Mouse (Mus musculus): ENCODE measurements around the gene Mmrn1. TPM values are rescaled to one million over a fixed set of nuclear protein-coding genes. Genes with fewer than 3 reads are reported as not detected.

The Mmrn1 gene
- polyA plus RNA-seq, 1 experiment: 1.4 TPM

- 86% methylated on average over 4 of the region's 4 CpGs for WGBS
- TF ChIP-seq POLR2A (IDR thresholded peaks at IDR 0.05; ENCODE audit: low read depth, low read length) (no peak), CTCF (IDR thresholded peaks at IDR 0.05; ENCODE audit: extremely low read depth, insufficient read depth, insufficient read length, insufficient replicate concordance) (no peak)
- Histone ChIP-seq H3K4me3 (ENCODE audit: extremely low read depth, insufficient read depth, insufficient read length) (no peak overlapping the region), H3K27me3 (ENCODE audit: control insufficient read depth, insufficient read depth, low read length) (no peaks in the 10 kb centered on the region), H3K27ac (ENCODE audit: insufficient read depth, low read length) (no peak overlapping the region), H3K36me3 (ENCODE audit: control insufficient read depth, insufficient read depth, low read length) (no peaks in the 10 kb centered on the region), H3K4me1 (ENCODE audit: control insufficient read depth, insufficient read depth, insufficient read length) (no peaks in the 10 kb centered on the region)
- DNase-seq (ENCODE audit: low read depth in 1 of 2, low spot score in 2 of 2): no peak
Measured at GRCm38 (mm10) chr6:60966931-60967330, 42.2 kb downstream of the Mmrn1 start.

- WGBS: 88% methylated on average over 6 of the region's 6 CpGs
- Histone ChIP-seq H3K36me3 (ENCODE audit: control insufficient read depth, insufficient read depth, low read length) (no peaks in the 10 kb centered on the region), H3K4me3 (ENCODE audit: extremely low read depth, insufficient read depth, insufficient read length) (no peak overlapping the region), H3K27me3 (ENCODE audit: control insufficient read depth, insufficient read depth, low read length) (no peaks in the 10 kb centered on the region), H3K4me1 (ENCODE audit: control insufficient read depth, insufficient read depth, insufficient read length) (no peaks in the 10 kb centered on the region), H3K27ac (ENCODE audit: insufficient read depth, low read length) (no peak overlapping the region)
- no peak for DNase-seq (ENCODE audit: low read depth in 1 of 2, low spot score in 2 of 2)
- no peak for TF ChIP-seq POLR2A (IDR thresholded peaks at IDR 0.05; ENCODE audit: low read depth, low read length)
- no peak for TF ChIP-seq CTCF (IDR thresholded peaks at IDR 0.05; ENCODE audit: extremely low read depth, insufficient read depth, insufficient read length, insufficient replicate concordance)
Measured at GRCm38 (mm10) chr6:60969407-60969806, 44.6 kb downstream of the Mmrn1 start.

GRCm38 (mm10) chr6:60970811-60971210 lies 46.0 kb downstream of the Mmrn1 start:
- Histone ChIP-seq H3K27me3 (ENCODE audit: control insufficient read depth, insufficient read depth, low read length) (no peaks in the 10 kb centered on the region), H3K36me3 (ENCODE audit: control insufficient read depth, insufficient read depth, low read length) (no peaks in the 10 kb centered on the region), H3K27ac (ENCODE audit: insufficient read depth, low read length) (no peak overlapping the region), H3K4me3 (ENCODE audit: extremely low read depth, insufficient read depth, insufficient read length) (no peak overlapping the region), H3K4me1 (ENCODE audit: control insufficient read depth, insufficient read depth, insufficient read length) (no peaks in the 10 kb centered on the region)
- WGBS: 89% methylated on average over 2 of the region's 2 CpGs
- TF ChIP-seq CTCF (IDR thresholded peaks at IDR 0.05; ENCODE audit: extremely low read depth, insufficient read depth, insufficient read length, insufficient replicate concordance): no peak
- no peak for TF ChIP-seq POLR2A (IDR thresholded peaks at IDR 0.05; ENCODE audit: low read depth, low read length)
- no peak for DNase-seq (ENCODE audit: low read depth in 1 of 2, low spot score in 2 of 2)

DNA sequence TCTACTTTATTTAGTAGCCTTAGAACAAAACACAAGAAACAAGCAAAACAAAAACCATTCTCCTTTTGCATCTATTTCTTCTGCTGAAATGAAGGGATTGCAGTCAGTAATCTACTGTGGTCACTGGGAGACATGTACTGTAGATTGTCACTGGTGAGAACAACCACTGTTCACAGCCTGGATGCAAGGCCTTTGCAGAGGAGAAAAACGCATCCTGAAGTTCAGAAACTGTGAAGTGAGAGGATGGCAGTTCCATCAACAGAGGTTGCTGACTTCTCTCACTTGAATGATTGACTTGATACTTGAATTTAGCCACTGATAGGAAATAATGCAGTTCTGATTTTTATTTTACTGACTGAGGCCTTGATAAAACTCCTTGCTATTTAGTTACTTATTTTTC lies 53.8 kb downstream of the Mmrn1 start:
- TF ChIP-seq POLR2A (IDR thresholded peaks at IDR 0.05; ENCODE audit: low read depth, low read length) (no peak), CTCF (IDR thresholded peaks at IDR 0.05; ENCODE audit: extremely low read depth, insufficient read depth, insufficient read length, insufficient replicate concordance) (no peak)
- Histone ChIP-seq H3K4me3 (ENCODE audit: extremely low read depth, insufficient read depth, insufficient read length) (no peak overlapping the region), H3K27me3 (ENCODE audit: control insufficient read depth, insufficient read depth, low read length) (no peaks in the 10 kb centered on the region), H3K36me3 (ENCODE audit: control insufficient read depth, insufficient read depth, low read length) (no peaks in the 10 kb centered on the region), H3K27ac (ENCODE audit: insufficient read depth, low read length) (no peak overlapping the region), H3K4me1 (ENCODE audit: control insufficient read depth, insufficient read depth, insufficient read length) (no peaks in the 10 kb centered on the region)
- DNase-seq (ENCODE audit: low read depth in 1 of 2, low spot score in 2 of 2): no peak
- WGBS: 80% methylated on average over 1 of the region's 1 CpGs

- TF ChIP-seq CTCF (IDR thresholded peaks at IDR 0.05; ENCODE audit: extremely low read depth, insufficient read depth, insufficient read length, insufficient replicate concordance) (no peak), POLR2A (IDR thresholded peaks at IDR 0.05; ENCODE audit: low read depth, low read length) (no peak)
- Histone ChIP-seq H3K27ac (ENCODE audit: insufficient read depth, low read length) (no peak overlapping the region), H3K36me3 (ENCODE audit: control insufficient read depth, insufficient read depth, low read length) (no peaks in the 10 kb centered on the region), H3K4me3 (ENCODE audit: extremely low read depth, insufficient read depth, insufficient read length) (no peak overlapping the region), H3K4me1 (ENCODE audit: control insufficient read depth, insufficient read depth, insufficient read length) (no peaks in the 10 kb centered on the region), H3K27me3 (ENCODE audit: control insufficient read depth, insufficient read depth, low read length) (no peaks in the 10 kb centered on the region)
- WGBS: 86% methylated on average over 2 of the region's 2 CpGs
- DNase-seq (ENCODE audit: low read depth in 1 of 2, low spot score in 2 of 2): no peak
Measured at GRCm38 (mm10) chr6:60979039-60979438, 54.3 kb downstream of the Mmrn1 start.

- no peaks in the 10 kb centered on the region for H3K27me3 ChIP-seq (ENCODE audit: control insufficient read depth, insufficient read depth, low read length)
- no peak overlapping the region for H3K4me3 ChIP-seq (ENCODE audit: extremely low read depth, insufficient read depth, insufficient read length)
- no peak for DNase-seq (ENCODE audit: low read depth in 1 of 2, low spot score in 2 of 2)
- no peak overlapping the region for H3K27ac ChIP-seq (ENCODE audit: insufficient read depth, low read length)
- no peaks in the 10 kb centered on the region for H3K4me1 ChIP-seq (ENCODE audit: control insufficient read depth, insufficient read depth, insufficient read length)
- TF ChIP-seq CTCF (IDR thresholded peaks at IDR 0.05; ENCODE audit: extremely low read depth, insufficient read depth, insufficient read length, insufficient replicate concordance) (no peak), POLR2A (IDR thresholded peaks at IDR 0.05; ENCODE audit: low read depth, low read length) (no peak)
- H3K36me3 ChIP-seq (ENCODE audit: control insufficient read depth, insufficient read depth, low read length): no peaks in the 10 kb centered on the region
- WGBS: 76% methylated on average over 1 of the region's 1 CpGs
Measured at GRCm38 (mm10) chr6:60984360-60984759, 59.6 kb downstream of the Mmrn1 start.

DNA sequence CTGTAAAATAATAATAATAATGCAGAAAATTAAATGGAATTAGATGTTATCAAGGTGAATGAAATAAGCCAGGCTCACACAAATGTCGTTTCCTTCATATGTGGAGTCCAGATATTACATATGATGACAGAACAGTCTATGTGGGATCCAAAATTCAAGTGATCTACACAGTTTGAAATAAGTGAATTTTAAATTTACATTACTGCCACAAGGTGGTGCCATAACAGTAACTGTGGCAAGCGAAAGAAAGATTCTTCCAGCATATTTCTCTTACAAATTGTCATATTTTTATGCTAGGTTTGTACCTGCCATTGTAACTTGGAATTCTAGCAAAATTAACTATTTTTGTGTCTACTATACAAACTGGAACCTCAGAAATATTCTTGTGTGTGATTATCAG lies 61.1 kb downstream of the Mmrn1 start:
- DNase-seq (ENCODE audit: low read depth in 1 of 2, low spot score in 2 of 2): no peak
- Histone ChIP-seq H3K4me3 (ENCODE audit: extremely low read depth, insufficient read depth, insufficient read length) (no peak overlapping the region), H3K36me3 (ENCODE audit: control insufficient read depth, insufficient read depth, low read length) (no peaks in the 10 kb centered on the region), H3K27me3 (ENCODE audit: control insufficient read depth, insufficient read depth, low read length) (no peaks in the 10 kb centered on the region), H3K4me1 (ENCODE audit: control insufficient read depth, insufficient read depth, insufficient read length) (no peaks in the 10 kb centered on the region), H3K27ac (ENCODE audit: insufficient read depth, low read length) (no peak overlapping the region)
- 33% methylated on average over 2 of the region's 2 CpGs for WGBS
- TF ChIP-seq POLR2A (IDR thresholded peaks at IDR 0.05; ENCODE audit: low read depth, low read length) (no peak), CTCF (IDR thresholded peaks at IDR 0.05; ENCODE audit: extremely low read depth, insufficient read depth, insufficient read length, insufficient replicate concordance) (no peak)

All from spleen, adult 2 months (tissue).